In genomic region chr2:27246712-27247486, GRCm38 (mm10) we compare ENCODE assay signal across 8 mouse cellular contexts. TPM values are rescaled to one million over a fixed set of nuclear protein-coding genes. Genes with fewer than 3 reads are reported as not detected.
DNase-seq lines count a peak whose midpoint lies in the region; ATAC-seq and TF ChIP-seq lines count a peak whose summit lies in the region.

No protein-coding gene starts in this region.

- peak; percentile 91 for ATAC-seq in embryonic facial prominence, embryonic 14.5 days (ENCODE audit: low read depth)
- ATAC-seq in heart, embryonic 12.5 days (ENCODE audit: insufficient number of reproducible peaks, low FRiP score) = peak; percentile 90
- peak; percentile 95 for ATAC-seq in kidney, embryonic 15.5 days (replicated peaks; ENCODE audit: low FRiP score)

- no peaks in the 10 kb centered on the region for H3K36me3 ChIP-seq in embryonic facial prominence, embryonic 14.5 days (ENCODE audit: control insufficient read depth, insufficient read depth, low read length)
- no peaks in the 10 kb centered on the region for H3K36me3 ChIP-seq in heart, embryonic 12.5 days
- peaks cover 9% of the 10 kb centered on the region for H3K36me3 ChIP-seq in kidney, embryonic 15.5 days

- peak overlapping the region; percentile 59 for H3K27ac ChIP-seq in embryonic facial prominence, embryonic 14.5 days (replicated peaks; ENCODE audit: low read depth, low read length)
- H3K27ac ChIP-seq in heart, embryonic 12.5 days (ENCODE audit: poor library complexity, severe bottlenecking) = peak overlapping the region; percentile 82
- H3K27ac ChIP-seq in kidney, embryonic 15.5 days = peak overlapping the region; percentile 94
- H3K27ac ChIP-seq in olfactory bulb, adult 2 months (ENCODE audit: insufficient read depth, low read depth, low read length) = peak overlapping the region; percentile 48; the same call in 1 of the 2 replicates

- peaks cover 12% of the 10 kb centered on the region for H3K4me1 ChIP-seq in embryonic facial prominence, embryonic 14.5 days (ENCODE audit: control insufficient read depth, insufficient read depth, low read length)
- H3K4me1 ChIP-seq in heart, embryonic 12.5 days (replicated peaks) = peaks cover 23% of the 10 kb centered on the region
- peaks cover 41% of the 10 kb centered on the region for H3K4me1 ChIP-seq in kidney, embryonic 15.5 days
- H3K4me1 ChIP-seq in olfactory bulb, adult 2 months (ENCODE audit: control insufficient read depth, insufficient read depth, low read length) = peaks cover 14% of the 10 kb centered on the region

- 38% methylated on average over 6 of the region's 7 CpGs for WGBS in embryonic facial prominence, embryonic 14.5 days
- 28% methylated on average over 7 of the region's 7 CpGs for WGBS in heart, embryonic 12.5 days
- WGBS in kidney, embryonic 15.5 days = 13% methylated on average over 7 of the region's 7 CpGs
- 15% methylated on average over 7 of the region's 7 CpGs for WGBS in olfactory bulb, adult 2 months

- no peaks in the 10 kb centered on the region for H3K27me3 ChIP-seq in embryonic facial prominence, embryonic 14.5 days (replicated peaks; ENCODE audit: control insufficient read depth, insufficient read depth, low read length)
- H3K27me3 ChIP-seq in heart, embryonic 12.5 days (replicated peaks) = 0 out of 2 replicates have a peak, but pooled peaks cover 3% of the 10 kb centered on the region
- no peaks in the 10 kb centered on the region for H3K27me3 ChIP-seq in kidney, embryonic 15.5 days

- no peak overlapping the region for H3K4me3 ChIP-seq in embryonic facial prominence, embryonic 14.5 days (ENCODE audit: low read depth, low read length)
- peak overlapping the region; percentile 12 for H3K4me3 ChIP-seq in heart, embryonic 12.5 days
- peak overlapping the region; percentile 20 for H3K4me3 ChIP-seq in kidney, embryonic 15.5 days (replicated peaks)
- peak overlapping the region; percentile 13; the same call in 1 of the 2 replicates for H3K4me3 ChIP-seq in olfactory bulb, adult 2 months (ENCODE audit: insufficient read depth, low read depth, low read length)

- TF ChIP-seq CTCF in olfactory bulb, adult 2 months (IDR thresholded peaks at IDR 0.05; ENCODE audit: insufficient read depth, low read depth, low read length) = no peak

- TF ChIP-seq POLR2A in olfactory bulb, adult 2 months (IDR thresholded peaks at IDR 0.05; ENCODE audit: insufficient read depth, low read depth, low read length) = no peak

- H3K4me2 ChIP-seq in embryonic facial prominence, embryonic 14.5 days (ENCODE audit: low read depth, low read length) = peak overlapping the region; percentile 42
- H3K4me2 ChIP-seq in heart, embryonic 12.5 days = peak overlapping the region; percentile 61
- H3K4me2 ChIP-seq in kidney, embryonic 15.5 days = peak overlapping the region; percentile 53

- no peak overlapping the region for H3K9ac ChIP-seq in embryonic facial prominence, embryonic 14.5 days (ENCODE audit: low read depth, low read length)
- H3K9ac ChIP-seq in heart, embryonic 12.5 days = peak overlapping the region; percentile 61
- 0 out of 2 replicates have a peak overlapping the region, but pooled peaks have one; percentile 24 for H3K9ac ChIP-seq in kidney, embryonic 15.5 days

- DNase-seq in embryo, embryonic 10 days (ENCODE audit: low spot score) = peak; percentile 17
- DNase-seq in embryo, embryonic 10.5 days (ENCODE audit: low spot score) = no peak
- DNase-seq in embryonic facial prominence, embryonic 14.5 days (ENCODE audit: low spot score) = peak; percentile 91
- peak; percentile 81 for DNase-seq in liver
- peak; percentile 76 for DNase-seq in urinary bladder, postnatal 25 days (ENCODE audit: low spot score)

- H3K9me3 ChIP-seq in embryonic facial prominence, embryonic 14.5 days (ENCODE audit: control insufficient read depth, low read length) = no peaks in the 10 kb centered on the region
- H3K9me3 ChIP-seq in heart, embryonic 12.5 days (replicated peaks) = no peaks in the 10 kb centered on the region
- no peaks in the 10 kb centered on the region for H3K9me3 ChIP-seq in kidney, embryonic 15.5 days (replicated peaks)

RNA-seq across cellular contexts. Expression of gene Sardh, which starts 1.2 kb away (rescaled TPM):
- polyA plus RNA-seq in embryonic facial prominence, embryonic 14.5 days (2014; fragmentation: Nextera tagmentation; extraction: Ambion mirVana) = 10.2 and 10.7 TPM in 2 replicates
- polyA plus RNA-seq in heart, embryonic 12.5 days (2016; fragmentation: Nextera tagmentation; extraction: Ambion mirVana) = 19.0 and 22.5 TPM in 2 replicates
- polyA plus RNA-seq in kidney, embryonic 15.5 days (2015; fragmentation: Nextera tagmentation; extraction: Ambion mirVana) = 38.7 and 46.1 TPM in 2 replicates
- not detected in 2 replicates for polyA plus RNA-seq in olfactory bulb, adult 2 months (2012; ENCODE audit: insufficient read depth, insufficient read length, low replicate concordance, missing spikeins)

Comparison
In these comparisons a context has a peak if more than half of its experiments do, and no peak if none do; other contexts are left out.
1. RNA of gene Sardh, which starts 1.2 kb away (polyA plus RNA-seq): 38.7 to 46.1 TPM in kidney, embryonic 15.5 days, 19.0 to 22.5 TPM in heart, embryonic 12.5 days and 10.2 to 10.7 TPM in embryonic facial prominence, embryonic 14.5 days; not detected in olfactory bulb, adult 2 months; every median in the first group is over 10 times any median in the second.
2. Peak in every context shown above with its lines, with median percentiles within 50 percentile points of each other: ATAC-seq, H3K27ac ChIP-seq and H3K4me2 ChIP-seq.